Mouse (Mus musculus): ENCODE results near the gene Trnt1. TPM values are rescaled to one million over a fixed set of nuclear protein-coding genes. Genes with fewer than 3 reads are reported as not detected.

The Trnt1 gene
- polyA plus RNA-seq, 1 experiment from 2014 or later: 69.0 TPM

DNA sequence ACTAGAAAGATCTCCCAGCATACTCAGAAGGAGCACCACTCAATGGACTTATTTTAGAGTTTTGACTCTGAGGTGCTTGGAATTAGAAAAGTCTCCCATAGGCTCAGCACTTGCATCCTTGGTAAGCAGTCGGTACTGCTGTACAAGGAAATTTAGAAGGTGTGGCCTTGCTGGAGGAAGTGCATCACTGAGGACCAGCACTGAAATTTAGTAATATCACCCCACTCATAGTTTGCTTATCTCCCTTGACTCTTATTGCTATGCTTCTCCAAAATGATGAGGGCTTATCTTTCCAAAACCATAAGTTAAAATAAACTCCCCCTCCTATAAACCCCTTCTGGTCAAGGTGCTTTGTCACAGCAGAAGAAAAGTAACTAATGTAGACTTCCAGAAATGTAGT lies 7.4 kb upstream of the Trnt1 start:
- ATAC-seq (ENCODE audit: low FRiP score, low TSS enrichment) (no peak), DNase-seq (no peak)
- Histone ChIP-seq H3K27ac (replicated peaks; ENCODE audit: low read depth, low read length) (no peak overlapping the region), H3K9ac (replicated peaks; ENCODE audit: low read length) (no peak overlapping the region), H3K4me2 (ENCODE audit: low read length) (no peak overlapping the region), H3K27me3 (ENCODE audit: control insufficient read depth, insufficient read depth, low read length) (no peaks in the 10 kb centered on the region), H3K36me3 (ENCODE audit: control insufficient read depth, insufficient read depth, low read length) (no peaks in the 10 kb centered on the region), H3K4me3 (replicated peaks; ENCODE audit: low read depth, low read length) (no peak overlapping the region), H3K4me1 (ENCODE audit: control insufficient read depth, insufficient read depth, low read length) (no peaks in the 10 kb centered on the region), H3K9me3 (ENCODE audit: control insufficient read depth, low read length) (no peaks in the 10 kb centered on the region)
- 84% methylated on average over 1 of the region's 1 CpGs for WGBS

DNA sequence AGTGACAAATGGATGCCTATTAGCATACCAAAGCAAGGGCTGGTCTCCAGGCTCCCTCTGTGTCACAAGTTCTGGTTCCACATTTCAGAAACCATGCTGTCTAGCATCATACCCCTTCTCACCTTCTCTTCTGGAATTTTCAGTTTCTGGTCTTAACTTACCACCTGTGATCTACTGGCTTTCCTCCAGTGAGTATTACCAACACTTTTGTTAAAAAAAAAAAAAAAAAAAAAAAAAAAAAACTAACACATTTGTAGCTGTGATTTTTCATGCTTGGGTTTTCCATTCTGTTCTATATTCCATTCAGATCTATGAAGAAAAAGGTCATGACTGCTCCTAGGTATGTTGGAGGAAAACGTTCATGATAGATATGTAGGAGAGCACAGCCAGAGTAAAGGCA lies 3.0 kb upstream of the Trnt1 start:
- ATAC-seq (ENCODE audit: low FRiP score, low TSS enrichment) (no peak), DNase-seq (no peak)
- Histone ChIP-seq H3K4me3 (replicated peaks; ENCODE audit: low read depth, low read length) (no peak overlapping the region), H3K4me1 (ENCODE audit: control insufficient read depth, insufficient read depth, low read length) (peaks cover 11% of the 10 kb centered on the region), H3K27me3 (ENCODE audit: control insufficient read depth, insufficient read depth, low read length) (no peaks in the 10 kb centered on the region), H3K27ac (replicated peaks; ENCODE audit: low read depth, low read length) (no peak overlapping the region), H3K36me3 (ENCODE audit: control insufficient read depth, insufficient read depth, low read length) (no peaks in the 10 kb centered on the region), H3K4me2 (ENCODE audit: low read length) (no peak overlapping the region), H3K9ac (replicated peaks; ENCODE audit: low read length) (no peak overlapping the region), H3K9me3 (ENCODE audit: control insufficient read depth, low read length) (no peaks in the 10 kb centered on the region)
- 81% methylated on average over 1 of the region's 1 CpGs for WGBS

DNA sequence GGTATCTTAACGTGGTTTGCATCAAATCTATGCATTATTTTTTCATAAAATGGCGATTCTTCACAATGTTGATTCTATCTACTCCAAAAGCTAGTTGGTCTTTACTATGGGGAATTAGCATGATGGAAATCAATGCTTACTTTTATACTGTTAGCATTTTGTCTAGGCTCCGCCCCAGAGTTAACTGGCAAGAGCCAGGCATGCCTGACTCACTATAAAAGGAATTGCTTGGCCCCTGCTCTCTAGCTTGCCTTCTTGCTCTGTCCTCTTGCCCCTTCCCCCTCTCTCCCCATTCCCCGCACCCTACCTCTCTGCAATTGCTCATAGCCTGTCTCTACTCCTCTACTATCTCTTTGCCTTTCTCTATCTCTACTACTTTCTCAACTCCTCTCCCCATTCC lies 2.1 kb upstream of the Trnt1 start:
- WGBS: 79% methylated on average over 4 of the region's 4 CpGs

DNA sequence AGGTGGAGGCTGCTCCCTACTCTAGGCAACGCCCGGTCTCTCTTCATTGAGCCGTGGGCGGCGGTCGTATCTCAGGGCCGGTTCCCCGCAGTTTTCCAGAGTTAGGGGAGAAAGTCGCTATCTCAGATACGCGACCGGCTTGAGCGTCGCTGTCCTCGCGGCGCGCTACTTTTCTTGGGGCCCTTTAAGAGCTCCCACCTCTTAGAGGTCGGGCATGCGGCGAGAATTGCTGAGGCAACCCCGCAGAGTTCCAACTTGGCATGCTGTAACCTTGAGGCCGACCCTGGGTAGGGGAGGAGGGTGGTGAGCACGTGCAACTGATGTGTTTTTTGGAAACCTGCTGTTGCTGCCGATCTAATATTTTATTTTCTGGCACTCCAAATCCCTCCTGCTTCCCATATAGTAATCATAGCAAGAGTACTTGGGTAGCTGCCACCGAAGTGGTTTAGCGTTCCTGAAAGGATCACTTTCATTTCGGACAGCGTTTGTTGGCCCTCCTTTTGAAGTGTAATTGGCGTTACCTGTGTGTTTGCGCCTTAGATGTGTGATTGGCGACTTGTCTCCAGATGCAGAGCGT lies 458 bp downstream of the Trnt1 start:
- DNase-seq (no peak), ATAC-seq (ENCODE audit: low FRiP score, low TSS enrichment) (peak; percentile 67; the same call in 1 of the 2 replicates)
- Histone ChIP-seq H3K27ac (replicated peaks; ENCODE audit: low read depth, low read length) (no peak overlapping the region), H3K4me3 (replicated peaks; ENCODE audit: low read depth, low read length) (peak overlapping the region; percentile 87), H3K36me3 (ENCODE audit: control insufficient read depth, insufficient read depth, low read length) (peaks cover 13% of the 10 kb centered on the region), H3K9ac (replicated peaks; ENCODE audit: low read length) (peak overlapping the region; percentile 58), H3K4me1 (ENCODE audit: control insufficient read depth, insufficient read depth, low read length) (peaks cover 11% of the 10 kb centered on the region), H3K27me3 (ENCODE audit: control insufficient read depth, insufficient read depth, low read length) (no peaks in the 10 kb centered on the region), H3K4me2 (ENCODE audit: low read length) (peak overlapping the region; percentile 95), H3K9me3 (ENCODE audit: control insufficient read depth, low read length) (no peaks in the 10 kb centered on the region)
- 3% methylated on average over 33 of the region's 33 CpGs for WGBS

More for the DNA sequence above, 2.1 kb upstream of the Trnt1 start:
- H3K9me3 ChIP-seq (ENCODE audit: control insufficient read depth, low read length): no peaks in the 10 kb centered on the region
- ATAC-seq (ENCODE audit: low FRiP score, low TSS enrichment) (no peak), DNase-seq (no peak)
- no peak overlapping the region for H3K4me3 ChIP-seq (replicated peaks; ENCODE audit: low read depth, low read length)
- no peak overlapping the region for H3K4me2 ChIP-seq (ENCODE audit: low read length)
- peaks cover 11% of the 10 kb centered on the region for H3K4me1 ChIP-seq (ENCODE audit: control insufficient read depth, insufficient read depth, low read length)
- H3K36me3 ChIP-seq (ENCODE audit: control insufficient read depth, insufficient read depth, low read length): peaks cover 6% of the 10 kb centered on the region
- no peak overlapping the region for H3K9ac ChIP-seq (replicated peaks; ENCODE audit: low read length)
- H3K27ac ChIP-seq (replicated peaks; ENCODE audit: low read depth, low read length): no peak overlapping the region
- H3K27me3 ChIP-seq (ENCODE audit: control insufficient read depth, insufficient read depth, low read length): no peaks in the 10 kb centered on the region

DNA sequence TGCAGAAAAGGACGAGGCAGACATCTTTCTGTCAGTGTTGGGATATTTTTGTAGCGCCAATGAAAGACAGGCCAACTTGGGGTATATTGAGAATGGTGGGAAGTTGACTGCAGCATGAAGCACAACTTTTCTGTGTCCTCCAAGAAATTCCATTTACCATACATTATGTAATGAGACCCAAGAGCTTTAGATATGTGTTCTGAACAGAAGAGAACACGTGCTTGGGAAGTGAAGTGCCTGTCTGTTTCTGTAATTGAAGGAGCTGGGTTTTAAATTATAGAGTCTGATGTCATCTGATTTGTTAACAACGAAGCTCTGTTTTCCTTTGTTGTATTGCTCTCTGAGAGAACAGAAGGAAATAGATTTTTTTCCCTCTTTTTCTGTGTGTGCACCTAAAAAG lies 1.1 kb downstream of the Trnt1 start:
- DNase-seq (no peak), ATAC-seq (ENCODE audit: low FRiP score, low TSS enrichment) (no peak)
- whole genome bisulfite sequencing: 50% methylated on average over 4 of the region's 4 CpGs
- H3K4me2 ChIP-seq (ENCODE audit: low read length): peak overlapping the region; percentile 95
- H3K4me3 ChIP-seq (replicated peaks; ENCODE audit: low read depth, low read length): peak overlapping the region; percentile 87
- H3K27ac ChIP-seq (replicated peaks; ENCODE audit: low read depth, low read length): no peak overlapping the region
- no peaks in the 10 kb centered on the region for H3K27me3 ChIP-seq (ENCODE audit: control insufficient read depth, insufficient read depth, low read length)
- H3K9ac ChIP-seq (replicated peaks; ENCODE audit: low read length): no peak overlapping the region
- peaks cover 11% of the 10 kb centered on the region for H3K4me1 ChIP-seq (ENCODE audit: control insufficient read depth, insufficient read depth, low read length)
- peaks cover 13% of the 10 kb centered on the region for H3K36me3 ChIP-seq (ENCODE audit: control insufficient read depth, insufficient read depth, low read length)
- H3K9me3 ChIP-seq (ENCODE audit: control insufficient read depth, low read length): no peaks in the 10 kb centered on the region

DNA sequence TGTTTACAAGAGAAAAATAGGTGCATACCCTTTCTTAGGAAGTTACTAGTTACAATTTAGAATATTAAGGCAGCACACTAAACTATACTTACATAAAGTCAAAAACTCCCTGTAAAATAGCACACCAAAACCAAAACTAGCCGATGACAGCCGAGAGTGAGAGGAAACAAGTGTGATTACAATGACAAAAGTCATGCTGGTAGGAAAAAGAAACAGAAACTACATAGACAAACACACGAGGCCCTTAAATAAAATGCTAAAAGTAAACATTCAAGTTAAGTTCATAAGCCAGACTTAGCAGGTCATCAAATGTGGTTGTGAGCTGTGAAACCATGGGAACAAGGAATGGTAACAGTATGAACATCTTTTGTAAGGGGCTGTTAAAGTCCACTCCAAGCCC lies 18.2 kb downstream of the Trnt1 start:
- no peak overlapping the region for H3K9ac ChIP-seq (replicated peaks; ENCODE audit: low read length)
- DNase-seq (no peak), ATAC-seq (ENCODE audit: low FRiP score, low TSS enrichment) (no peak)
- peaks cover 67% of the 10 kb centered on the region for H3K36me3 ChIP-seq (ENCODE audit: control insufficient read depth, insufficient read depth, low read length)
- no peaks in the 10 kb centered on the region for H3K9me3 ChIP-seq (ENCODE audit: control insufficient read depth, low read length)
- 94% methylated on average over 3 of the region's 3 CpGs for WGBS
- H3K27me3 ChIP-seq (ENCODE audit: control insufficient read depth, insufficient read depth, low read length): no peaks in the 10 kb centered on the region
- no peak overlapping the region for H3K4me2 ChIP-seq (ENCODE audit: low read length)
- no peaks in the 10 kb centered on the region for H3K4me1 ChIP-seq (ENCODE audit: control insufficient read depth, insufficient read depth, low read length)
- H3K27ac ChIP-seq (replicated peaks; ENCODE audit: low read depth, low read length): no peak overlapping the region
- H3K4me3 ChIP-seq (replicated peaks; ENCODE audit: low read depth, low read length): no peak overlapping the region

DNA sequence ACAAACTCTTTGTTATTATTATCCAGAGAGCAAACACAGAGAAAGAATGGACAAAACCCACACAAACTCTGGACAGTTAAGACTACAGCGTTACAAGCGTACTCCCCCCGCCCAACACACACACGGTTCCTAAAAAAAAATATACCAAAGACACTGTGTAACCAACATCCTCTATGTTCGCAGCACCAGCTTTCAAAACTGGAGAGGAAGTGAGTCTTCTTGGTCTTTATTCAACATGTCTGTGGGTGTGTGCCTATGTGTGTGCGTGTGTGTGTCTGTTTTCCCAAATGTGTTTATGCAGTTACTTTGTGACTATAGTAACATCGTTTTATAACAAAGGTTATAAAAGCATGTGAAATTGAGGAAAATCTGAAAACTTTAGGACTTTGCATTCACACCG lies 22.5 kb downstream of the Trnt1 start:
- H3K9ac ChIP-seq (replicated peaks; ENCODE audit: low read length): no peak overlapping the region
- H3K36me3 ChIP-seq (ENCODE audit: control insufficient read depth, insufficient read depth, low read length): peaks cover 76% of the 10 kb centered on the region
- 96% methylated on average over 8 of the region's 8 CpGs for WGBS
- H3K4me2 ChIP-seq (ENCODE audit: low read length): no peak overlapping the region
- no peaks in the 10 kb centered on the region for H3K9me3 ChIP-seq (ENCODE audit: control insufficient read depth, low read length)
- ATAC-seq (ENCODE audit: low FRiP score, low TSS enrichment): no peak
- no peaks in the 10 kb centered on the region for H3K4me1 ChIP-seq (ENCODE audit: control insufficient read depth, insufficient read depth, low read length)
- no peak for DNase-seq
- H3K27ac ChIP-seq (replicated peaks; ENCODE audit: low read depth, low read length): no peak overlapping the region
- no peak overlapping the region for H3K4me3 ChIP-seq (replicated peaks; ENCODE audit: low read depth, low read length)
- no peaks in the 10 kb centered on the region for H3K27me3 ChIP-seq (ENCODE audit: control insufficient read depth, insufficient read depth, low read length)

DNA sequence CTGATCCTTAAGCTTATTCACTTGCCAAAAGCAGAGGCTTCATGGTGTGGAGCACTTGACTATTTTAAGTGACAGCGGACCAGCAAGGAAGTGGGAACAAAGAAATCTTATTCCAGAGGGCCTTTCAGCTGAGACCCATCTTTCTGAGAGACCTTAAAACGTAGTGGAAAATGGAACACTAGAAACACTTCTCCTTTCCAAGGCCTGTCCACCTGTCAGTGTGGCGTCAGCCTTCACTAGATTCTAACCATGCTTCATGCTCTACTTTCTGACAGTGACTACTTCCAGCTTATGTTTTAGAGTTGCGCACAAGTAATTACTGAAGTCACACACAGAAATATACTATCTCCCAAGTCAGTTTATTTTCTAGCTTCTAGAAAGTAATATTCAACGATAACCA lies 23.6 kb downstream of the Trnt1 start:
- ATAC-seq (ENCODE audit: low FRiP score, low TSS enrichment) (no peak), DNase-seq (no peak)
- WGBS: 94% methylated on average over 5 of the region's 5 CpGs
- H3K4me3 ChIP-seq (replicated peaks; ENCODE audit: low read depth, low read length): no peak overlapping the region
- no peaks in the 10 kb centered on the region for H3K9me3 ChIP-seq (ENCODE audit: control insufficient read depth, low read length)
- H3K4me1 ChIP-seq (ENCODE audit: control insufficient read depth, insufficient read depth, low read length): no peaks in the 10 kb centered on the region
- H3K27me3 ChIP-seq (ENCODE audit: control insufficient read depth, insufficient read depth, low read length): no peaks in the 10 kb centered on the region
- H3K4me2 ChIP-seq (ENCODE audit: low read length): no peak overlapping the region
- peaks cover 66% of the 10 kb centered on the region for H3K36me3 ChIP-seq (ENCODE audit: control insufficient read depth, insufficient read depth, low read length)
- H3K27ac ChIP-seq (replicated peaks; ENCODE audit: low read depth, low read length): no peak overlapping the region
- no peak overlapping the region for H3K9ac ChIP-seq (replicated peaks; ENCODE audit: low read length)

DNA sequence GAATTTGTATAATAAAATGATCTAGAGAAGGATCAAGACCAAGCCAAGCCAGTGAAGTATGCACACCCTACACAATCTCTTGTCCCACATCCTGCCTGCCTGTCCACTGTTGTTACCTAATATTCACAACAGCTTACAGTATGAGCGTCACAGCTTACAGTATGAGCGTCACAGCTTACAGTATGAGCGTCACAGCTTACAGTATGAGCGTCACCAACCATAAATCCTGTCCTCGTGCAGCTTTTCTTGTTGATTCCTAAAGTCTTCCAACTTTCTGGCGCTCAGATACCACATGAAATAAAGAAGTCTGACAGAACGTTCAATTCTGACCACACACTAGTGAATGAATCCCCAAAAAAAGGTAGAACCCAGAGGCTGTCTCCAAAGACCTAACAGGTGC lies 24.2 kb downstream of the Trnt1 start:
- WGBS: 95% methylated on average over 7 of the region's 7 CpGs
- ATAC-seq (ENCODE audit: low FRiP score, low TSS enrichment): no peak
- no peak overlapping the region for H3K4me2 ChIP-seq (ENCODE audit: low read length)

More for the DNA sequence above, 24.2 kb downstream of the Trnt1 start:
- no peak overlapping the region for H3K27ac ChIP-seq (replicated peaks; ENCODE audit: low read depth, low read length)
- H3K4me1 ChIP-seq (ENCODE audit: control insufficient read depth, insufficient read depth, low read length): no peaks in the 10 kb centered on the region
- no peak overlapping the region for H3K9ac ChIP-seq (replicated peaks; ENCODE audit: low read length)
- DNase-seq: no peak
- H3K9me3 ChIP-seq (ENCODE audit: control insufficient read depth, low read length): no peaks in the 10 kb centered on the region
- peaks cover 60% of the 10 kb centered on the region for H3K36me3 ChIP-seq (ENCODE audit: control insufficient read depth, insufficient read depth, low read length)
- no peaks in the 10 kb centered on the region for H3K27me3 ChIP-seq (ENCODE audit: control insufficient read depth, insufficient read depth, low read length)
- no peak overlapping the region for H3K4me3 ChIP-seq (replicated peaks; ENCODE audit: low read depth, low read length)

All from midbrain, embryonic 14.5 days (tissue).